Mouse (Mus musculus) bone marrow macrophage, adult 2 months (primary cell): ENCODE data around the gene C2cd2.

Source experiments
- CTCF ChIP-seq: IDR thresholded peaks from 2 replicates; pipeline ENCODE4 v1.5.1; 2012; ENCODE audit warnings: low read depth, mild to moderate bottlenecking, low read length, moderate library complexity
- POLR2A ChIP-seq: IDR thresholded peaks from 2 replicates; pipeline ENCODE4 v1.6.1; 2012; ENCODE audit warnings: mild to moderate bottlenecking, low read depth, low read length, borderline replicate concordance

GRCm38 (mm10) chr16:97941844-97942243 lies 20.6 kb downstream of the C2cd2 start:
- TF ChIP-seq CTCF (no peak), POLR2A (no peak)
